Mouse (Mus musculus) Patski (cell line): ENCODE results near the gene Agpat4. TPM values are rescaled to one million over a fixed set of nuclear protein-coding genes. Genes with fewer than 3 reads are reported as not detected.
"Not testable (repeated sequence)": the region's sequence is repeated elsewhere in the genome, so short reads cannot be mapped to it uniquely, and the experiment has no call there.

Experiments
- ATAC-seq: fragments of 100-300 bp; one replicate; pipeline ENCODE4 v1.8.0; 2021
- CTCF ChIA-PET: fragments of 350-600 bp; sonication (Branson Sonifier 250); formaldehyde crosslinking; loops from one replicate; lab custom pipeline; 2022; ENCODE audit warnings: inconsistent platforms; lab: Charles Lee
- POLR2A ChIA-PET: fragments of 350-600 bp; sonication (Branson Sonifier 250); formaldehyde crosslinking; loops from one replicate; lab custom pipeline; 2022; ENCODE audit warnings: antibody characterized with exemption, inconsistent platforms; lab: Charles Lee
- DNase-seq: peaks from one replicate; pipeline ENCODE4 v3.0.0-alpha.2; 2011; ENCODE audit warnings: low read depth, low spot score
- H3K27me3 ChIP-seq: fragments of 371-371 bp; one replicate; pipeline ENCODE4 v1.5.1; 2021
- CTCF ChIP-seq: fragments of 100-300 bp; IDR thresholded peaks from one replicate; pipeline ENCODE4 v1.5.1; 2021
- in situ Hi-C: fragments of 300-500 bp; cut with MboI; formaldehyde crosslinking; loops from 3 replicates; pipeline ENCODE4 v1.11.1; 2018; ENCODE audit warnings: low pct_unique_long_range_greater_than_20kb, mixed read lengths
- polyA plus RNA-seq: library from polyadenylated mRNA; unstranded; gene quantifications from one replicate; pipeline ENCODE4 v1.2.3, GENCODE M21; 2021

The Agpat4 gene
- polyA plus RNA-seq, 1 experiment from 2014 or later = 44.2 TPM

DNA sequence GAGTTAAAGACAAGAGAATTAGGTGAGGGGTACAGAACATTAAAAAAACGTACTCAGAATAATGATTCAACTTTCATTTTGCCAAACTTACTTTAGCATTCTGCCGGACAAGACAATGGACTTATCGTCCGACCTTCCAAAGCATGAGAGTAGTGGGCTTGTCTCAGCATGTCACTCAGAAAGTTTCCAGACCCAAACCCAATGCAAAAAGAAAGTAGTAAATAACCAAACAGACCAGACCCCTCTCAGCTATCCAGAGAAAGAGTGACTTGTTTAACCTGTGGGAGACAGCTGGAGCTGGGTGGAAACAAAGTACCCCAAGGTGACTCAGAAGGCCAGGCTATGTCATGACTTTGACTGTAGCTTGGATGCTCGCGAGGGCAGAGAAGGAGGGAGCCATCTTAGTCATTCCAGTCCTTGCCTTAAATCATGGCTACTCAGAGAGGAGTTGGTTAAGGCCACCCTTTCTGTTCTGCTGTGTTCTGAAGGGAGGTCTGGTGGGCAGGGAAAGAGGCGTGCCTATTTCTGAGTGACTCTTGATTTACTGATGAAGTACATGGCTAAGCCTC lies 2.8 kb downstream of the Agpat4 start:
- H3K27me3 ChIP-seq = no peaks in the 10 kb centered on the region
- ChIA-PET CTCF (no interaction called here), POLR2A (no interaction called here)
- DNase-seq (no peak), ATAC-seq (no peak)
- TF ChIP-seq CTCF = no peak
- in situ Hi-C loops = no loop called here

DNA sequence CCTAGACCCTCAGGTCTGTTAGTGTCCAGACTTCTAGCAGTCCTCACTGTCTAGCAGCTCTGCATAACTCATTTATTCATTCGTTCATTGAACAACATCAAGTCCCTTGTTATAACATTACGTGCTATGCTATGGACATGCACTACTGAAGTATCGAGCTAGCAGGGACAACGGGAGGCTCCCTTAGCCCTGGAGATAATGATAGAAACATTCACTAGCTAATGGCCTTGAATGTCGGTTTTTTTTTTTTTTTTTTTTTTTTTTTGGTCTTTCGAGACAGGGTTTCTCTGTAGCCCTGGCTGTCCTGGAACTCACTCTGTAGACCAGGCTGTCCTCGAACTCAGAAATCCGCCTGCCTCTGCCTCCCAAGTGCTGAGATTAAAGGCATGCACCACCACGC lies 3.8 kb downstream of the Agpat4 start:
- POLR2A ChIA-PET, CTCF ChIA-PET, ATAC-seq, in situ Hi-C loops, H3K27me3 ChIP-seq, DNase-seq: not testable (repeated sequence)

DNA sequence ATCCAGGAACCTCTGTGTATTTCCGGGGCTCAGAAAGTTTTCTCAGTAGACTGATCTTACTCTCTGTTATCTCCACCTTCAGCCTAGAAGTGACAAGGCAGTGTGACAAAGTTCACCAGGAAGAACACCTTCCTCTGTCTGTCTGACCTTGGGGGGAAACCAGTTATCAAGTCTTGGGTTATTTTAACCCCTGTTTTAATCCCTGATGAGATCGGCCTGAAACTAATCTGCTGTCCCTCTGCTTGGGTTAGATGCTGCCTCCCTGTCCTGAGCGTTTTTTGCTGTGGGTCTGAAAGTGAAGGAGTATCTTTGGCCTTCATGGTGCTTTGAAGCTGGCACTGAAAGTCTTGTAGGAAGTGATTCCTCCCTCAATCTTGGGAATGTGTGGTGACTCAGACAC lies 4.7 kb downstream of the Agpat4 start:
- in situ Hi-C loops = no loop called here
- H3K27me3 ChIP-seq = no peaks in the 10 kb centered on the region
- no peak for ATAC-seq
- POLR2A ChIA-PET = no interaction called here
- CTCF ChIA-PET = no interaction called here
- DNase-seq = no peak
- no peak for TF ChIP-seq CTCF

DNA sequence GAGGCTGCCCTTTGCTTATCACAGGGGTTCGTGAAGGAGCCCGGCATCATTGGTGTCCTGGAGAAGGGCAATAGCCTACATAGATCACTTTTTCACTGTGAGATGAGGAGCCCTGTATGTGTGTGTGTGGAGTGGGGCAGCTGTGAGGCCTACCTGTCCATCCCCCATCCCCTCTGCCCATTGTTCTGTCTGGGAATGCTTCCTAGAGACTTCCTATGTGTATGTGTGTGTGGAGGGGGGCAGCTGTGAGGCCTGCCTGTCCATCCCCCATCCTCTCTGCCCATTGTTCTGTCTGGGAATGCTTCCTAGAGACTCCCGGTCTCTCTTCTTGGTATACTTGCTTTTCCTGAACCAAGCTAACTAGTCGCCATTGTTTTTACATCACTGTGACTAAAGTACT lies 8.6 kb downstream of the Agpat4 start:
- no peak for TF ChIP-seq CTCF
- H3K27me3 ChIP-seq = no peaks in the 10 kb centered on the region
- POLR2A ChIA-PET = interaction anchor here (1.1 to 1.3 kb wide), 2 partner anchors 12 to 22 kb away, joined by 3 read pairs; no protein-coding TSS in a partner anchor
- CTCF ChIA-PET = no interaction called here
- no peak for DNase-seq
- no peak for ATAC-seq
- in situ Hi-C loops = no loop called here

DNA sequence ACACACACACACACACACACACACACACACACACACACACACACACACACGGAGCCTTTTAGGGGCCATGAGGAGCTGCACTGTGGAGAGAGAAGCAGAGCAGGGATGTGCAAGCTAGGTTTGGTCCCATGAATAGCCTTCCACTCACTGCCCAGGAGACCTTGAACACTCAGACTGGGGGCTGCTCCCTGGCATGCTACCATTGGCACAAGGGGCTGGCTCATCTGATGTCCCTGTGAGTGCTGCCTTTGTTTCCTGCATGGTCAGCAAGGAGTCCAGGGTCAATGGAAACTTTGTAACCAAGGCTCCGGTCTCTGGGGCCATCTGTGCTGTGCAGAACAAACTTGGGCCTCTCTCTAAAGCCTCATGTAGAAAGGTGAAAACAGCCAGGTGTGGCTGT lies 10.5 kb downstream of the Agpat4 start:
- in situ Hi-C loops = no loop called here
- H3K27me3 ChIP-seq = no peaks in the 10 kb centered on the region
- ChIA-PET POLR2A (no interaction called here), CTCF (no interaction called here)
- DNase-seq = no peak
- TF ChIP-seq CTCF = no peak
- no peak for ATAC-seq

DNA sequence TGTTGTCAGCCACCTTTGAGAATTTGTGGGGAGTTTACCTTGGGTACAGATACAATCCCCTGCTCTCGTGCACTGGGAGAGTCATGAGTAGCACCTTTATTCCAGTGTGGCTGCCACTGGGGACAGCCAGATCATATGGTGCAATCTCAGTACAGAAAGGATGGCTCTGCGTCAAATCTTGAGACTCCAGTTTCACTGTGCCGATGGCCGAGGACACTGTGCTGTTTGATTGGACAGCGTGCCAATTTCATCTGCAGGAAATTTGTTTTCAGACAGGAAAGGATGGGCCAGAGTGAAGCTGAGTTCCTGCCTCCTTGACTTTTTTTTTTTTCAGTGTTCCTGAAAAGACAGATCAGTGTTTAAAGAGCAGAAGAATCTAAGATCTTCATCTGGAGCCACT lies 12.7 kb downstream of the Agpat4 start:
- in situ Hi-C loops = no loop called here
- no peak for ATAC-seq
- CTCF ChIA-PET = no interaction called here

DNA sequence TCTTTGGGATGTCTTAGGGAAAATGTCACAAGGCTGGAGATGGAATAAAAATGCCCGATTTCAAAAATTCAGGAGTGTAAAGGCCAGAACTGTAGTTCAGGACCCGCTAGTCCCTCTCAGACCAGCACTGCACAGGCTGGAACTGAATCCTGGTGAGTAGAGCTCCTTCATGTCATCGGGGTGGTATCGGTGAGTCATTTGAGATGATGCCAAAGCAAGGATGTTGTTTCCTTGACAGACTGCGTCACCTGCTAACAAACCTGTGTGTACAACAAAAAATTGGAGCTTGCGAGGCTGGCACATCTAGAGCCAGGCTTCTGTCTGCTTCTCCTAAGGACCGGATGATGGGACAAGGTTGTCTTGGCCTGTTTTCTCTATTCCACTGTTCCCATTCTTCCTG lies 13.1 kb downstream of the Agpat4 start:
- TF ChIP-seq CTCF = no peak
- no peaks in the 10 kb centered on the region for H3K27me3 ChIP-seq
- ChIA-PET POLR2A (no interaction called here), CTCF (interaction anchor here (1.1 kb wide), 1 partner anchor 16 kb away, joined by 4 read pairs; no protein-coding TSS in a partner anchor)
- ATAC-seq = peak; percentile 40
- in situ Hi-C loops = no loop called here
- DNase-seq = no peak

More for the DNA sequence above, 12.7 kb downstream of the Agpat4 start:
- H3K27me3 ChIP-seq = no peaks in the 10 kb centered on the region
- TF ChIP-seq CTCF = no peak
- POLR2A ChIA-PET = no interaction called here
- DNase-seq = no peak

DNA sequence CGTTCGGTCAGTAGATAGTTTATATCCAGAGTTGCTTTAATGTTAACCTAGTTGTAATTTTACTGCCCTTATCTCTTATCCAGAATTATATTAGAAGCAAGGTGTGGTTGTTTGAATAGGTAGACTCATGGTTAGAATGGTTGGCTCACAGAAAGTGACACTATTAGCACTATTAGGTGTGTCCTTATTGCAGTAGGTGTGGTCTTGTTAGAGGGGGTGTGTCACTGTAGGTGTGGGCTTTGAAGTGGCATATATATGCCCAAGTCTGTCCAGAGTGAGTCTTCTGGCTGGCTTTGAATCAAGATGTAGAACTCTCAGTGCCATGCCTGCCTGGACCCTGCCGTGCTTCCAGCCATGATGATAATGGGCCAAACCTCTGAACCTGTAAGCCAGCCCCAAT lies 14.4 kb downstream of the Agpat4 start:
- no peak for DNase-seq
- ATAC-seq = no peak
- in situ Hi-C loops = no loop called here
- ChIA-PET CTCF (no interaction called here), POLR2A (no interaction called here)
- TF ChIP-seq CTCF = no peak
- H3K27me3 ChIP-seq = no peaks in the 10 kb centered on the region

DNA sequence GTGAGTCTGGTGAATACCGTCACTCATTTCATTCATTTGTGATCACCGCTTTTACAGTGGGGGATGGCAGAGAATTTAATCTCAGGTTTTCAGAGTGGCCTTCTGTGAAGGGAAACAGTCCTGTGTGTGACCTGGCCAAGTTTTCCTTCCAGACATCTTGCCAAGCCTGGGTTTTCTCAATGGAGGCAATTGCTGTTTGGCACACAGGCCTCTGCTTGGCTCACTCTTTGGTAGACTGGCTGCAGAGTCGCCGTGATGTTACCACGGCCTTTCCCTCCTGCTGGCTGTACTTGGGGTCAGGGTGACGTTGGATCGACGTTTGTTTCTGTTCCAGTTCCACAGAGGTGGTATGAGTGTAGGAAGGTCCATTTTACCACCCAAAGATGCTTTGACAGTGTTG lies 15.5 kb downstream of the Agpat4 start:
- no peak for TF ChIP-seq CTCF
- in situ Hi-C loops = no loop called here
- CTCF ChIA-PET = no interaction called here

DNA sequence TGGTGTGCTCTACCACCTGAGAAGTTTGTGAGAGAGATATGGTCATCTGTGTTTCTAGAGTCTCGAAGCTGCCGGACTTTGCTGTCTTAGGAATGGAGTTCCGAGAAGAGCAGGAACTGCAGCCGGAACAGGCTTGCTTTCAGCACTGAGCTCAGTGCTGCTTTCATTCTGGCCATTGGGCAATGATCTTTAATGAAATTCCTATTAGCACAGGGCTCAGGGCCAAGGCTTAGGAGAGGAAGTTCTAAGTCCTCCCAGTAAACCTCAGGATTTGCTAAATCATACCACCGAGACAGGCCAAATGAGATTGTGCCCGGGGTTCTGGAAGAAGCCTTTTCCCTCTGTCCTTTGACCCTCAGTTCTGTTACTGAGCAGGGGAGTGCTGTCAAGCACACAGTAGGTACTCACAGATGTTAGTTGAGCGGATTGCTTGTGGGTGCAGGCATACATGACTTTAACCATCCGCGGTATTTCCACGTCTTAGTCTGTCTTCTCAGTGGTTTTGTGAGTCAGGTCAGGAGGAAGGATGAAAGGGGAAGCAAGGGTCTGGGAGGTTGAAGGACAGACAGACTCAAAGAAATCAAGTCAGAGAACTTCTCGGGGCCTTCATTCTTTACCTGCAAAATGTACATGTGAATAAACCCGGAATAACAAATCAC lies 16.6 kb downstream of the Agpat4 start:
- no peaks in the 10 kb centered on the region for H3K27me3 ChIP-seq
- no peak for TF ChIP-seq CTCF
- POLR2A ChIA-PET = no interaction called here
- DNase-seq (no peak), ATAC-seq (no peak)
- CTCF ChIA-PET = no interaction called here
- in situ Hi-C loops = no loop called here

More for the DNA sequence above, 15.5 kb downstream of the Agpat4 start:
- no peaks in the 10 kb centered on the region for H3K27me3 ChIP-seq
- POLR2A ChIA-PET = no interaction called here
- ATAC-seq (no peak), DNase-seq (no peak)

DNA sequence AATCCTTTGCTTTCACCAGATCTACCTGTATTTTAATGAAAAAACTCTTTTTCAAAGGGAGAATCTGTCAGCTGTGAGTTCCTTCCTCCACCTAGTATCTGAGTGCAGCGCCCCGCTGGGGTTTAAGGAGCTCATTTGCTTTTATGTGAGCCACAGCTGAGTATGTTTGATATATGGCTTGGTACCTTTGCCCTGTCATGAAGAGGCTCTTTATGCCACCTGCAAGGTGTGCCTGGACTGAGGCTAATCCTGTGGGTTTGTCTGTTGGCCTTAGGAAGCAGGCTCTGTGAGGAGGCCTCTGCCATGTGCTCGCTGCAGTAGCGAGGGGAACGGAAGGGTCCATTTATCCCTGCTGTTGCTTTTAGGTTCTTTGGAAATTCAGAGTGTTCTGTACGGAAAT lies 19.9 kb downstream of the Agpat4 start:
- ATAC-seq (no peak), DNase-seq (no peak)
- ChIA-PET POLR2A (no interaction called here), CTCF (interaction anchor here (1.0 to 1.5 kb wide), 2 partner anchors 20 to 36 kb away, joined by 3 to 4 read pairs; no protein-coding TSS in a partner anchor)
- in situ Hi-C loops = no loop called here
- H3K27me3 ChIP-seq = no peaks in the 10 kb centered on the region
- no peak for TF ChIP-seq CTCF
